Mouse (Mus musculus) cortical plate, adult 2 months (tissue): ENCODE measurements around the gene Dph3.

Experiments
- CTCF ChIP-seq: fragments of 200-500 bp; IDR thresholded peaks from 2 replicates; pipeline ENCODE4 v1.5.1; 2011; ENCODE audit warnings: mild to moderate bottlenecking, control low read depth, low read length; ENCODE audit not compliant: insufficient read depth; ENCODE audit errors: extremely low read depth
- POLR2A ChIP-seq: fragments of 200-500 bp; IDR thresholded peaks from 2 replicates; pipeline ENCODE4 v1.6.1; 2011; ENCODE audit warnings: mild to moderate bottlenecking, low read length, control low read depth; ENCODE audit not compliant: insufficient read depth; ENCODE audit errors: extremely low read depth

- no peak for TF ChIP-seq POLR2A
- TF ChIP-seq CTCF = no peak
Measured at GRCm38 (mm10) chr14:32072807-32073206, 12.7 kb downstream of the Dph3 start.
